Mouse (Mus musculus): ENCODE data around the gene Daw1.

Daw1 gene

GRCm38 (mm10) chr1:83159603-83160002 is at the start of gene Daw1:
TSS of gene Daw1 (plus strand) at chr1:83159752.
- DNase-seq (ENCODE audit: low spot score): peak; percentile 36

GRCm38 (mm10) chr1:83110992-83111391 is 48.6 kb upstream of the Daw1 start:
- DNase-seq (ENCODE audit: low spot score): no peak

GRCm38 (mm10) chr1:83111726-83112125 is 47.8 kb upstream of the Daw1 start:
- no peak for DNase-seq (ENCODE audit: low spot score)

- no peak for DNase-seq (ENCODE audit: low spot score)
Measured at GRCm38 (mm10) chr1:83116447-83117137, 43.0 kb upstream of the Daw1 start, which contains the start of gene Ccl20. TSS of gene Ccl20 (plus strand) at chr1:83116766.

- DNase-seq (ENCODE audit: low spot score): no peak
Measured at GRCm38 (mm10) chr1:83117217-83117616, 42.3 kb upstream of the Daw1 start.

GRCm38 (mm10) chr1:83117661-83118060 is 41.9 kb upstream of the Daw1 start:
- no peak for DNase-seq (ENCODE audit: low spot score)

- no peak for DNase-seq (ENCODE audit: low spot score)
Measured at GRCm38 (mm10) chr1:83119903-83120302, 39.6 kb upstream of the Daw1 start.

GRCm38 (mm10) chr1:83120312-83120711 is 39.2 kb upstream of the Daw1 start:
- no peak for DNase-seq (ENCODE audit: low spot score)

GRCm38 (mm10) chr1:83123201-83123600 is 36.4 kb upstream of the Daw1 start:
- DNase-seq (ENCODE audit: low spot score): no peak

GRCm38 (mm10) chr1:83135829-83136228 is 23.7 kb upstream of the Daw1 start:
- DNase-seq (ENCODE audit: low spot score): no peak

- no peak for DNase-seq (ENCODE audit: low spot score)
Measured at GRCm38 (mm10) chr1:83137847-83138246, 21.7 kb upstream of the Daw1 start.

- no peak for DNase-seq (ENCODE audit: low spot score)
Measured at GRCm38 (mm10) chr1:83138721-83139120, 20.8 kb upstream of the Daw1 start.

GRCm38 (mm10) chr1:83141510-83141909 is 18.0 kb upstream of the Daw1 start:
- no peak for DNase-seq (ENCODE audit: low spot score)

GRCm38 (mm10) chr1:83142055-83142454 is 17.5 kb upstream of the Daw1 start:
- DNase-seq (ENCODE audit: low spot score): no peak

- DNase-seq (ENCODE audit: low spot score): no peak
Measured at GRCm38 (mm10) chr1:83146547-83146946, 13.0 kb upstream of the Daw1 start.

- DNase-seq (ENCODE audit: low spot score): no peak
Measured at GRCm38 (mm10) chr1:83150227-83150626, 9.3 kb upstream of the Daw1 start.

- peak; percentile 33 for DNase-seq (ENCODE audit: low spot score)
Measured at GRCm38 (mm10) chr1:83152961-83153360, 6.6 kb upstream of the Daw1 start.

- no peak for DNase-seq (ENCODE audit: low spot score)
Measured at GRCm38 (mm10) chr1:83156876-83157275, 2.7 kb upstream of the Daw1 start.

- DNase-seq (ENCODE audit: low spot score): no peak
Measured at GRCm38 (mm10) chr1:83161658-83162057, 2.1 kb downstream of the Daw1 start.

- no peak for DNase-seq (ENCODE audit: low spot score)
Measured at GRCm38 (mm10) chr1:83164027-83164426, 4.5 kb downstream of the Daw1 start.

GRCm38 (mm10) chr1:83169158-83169557 is 9.6 kb downstream of the Daw1 start:
- no peak for DNase-seq (ENCODE audit: low spot score)

- no peak for DNase-seq (ENCODE audit: low spot score)
Measured at GRCm38 (mm10) chr1:83175985-83176384, 16.4 kb downstream of the Daw1 start.

GRCm38 (mm10) chr1:83179531-83179930 is 20.0 kb downstream of the Daw1 start:
- DNase-seq (ENCODE audit: low spot score): no peak

GRCm38 (mm10) chr1:83181418-83181817 is 21.9 kb downstream of the Daw1 start:
- DNase-seq (ENCODE audit: low spot score): no peak
